Mouse (Mus musculus) Muller cell, postnatal 12 days (primary cell): ENCODE measurements at regions not wholly inside any gene's neighbourhood (a gene's known extent, or its start where the extent isn't known, plus 50 kb on each side); places are given as distances from the start of the nearest gene placed in this dataset.

Source experiments
- DNase-seq: peaks from one replicate; pipeline ENCODE4 v3.0.0-alpha.2; 2015; ENCODE audit errors: inconsistent ontology term

DNA sequence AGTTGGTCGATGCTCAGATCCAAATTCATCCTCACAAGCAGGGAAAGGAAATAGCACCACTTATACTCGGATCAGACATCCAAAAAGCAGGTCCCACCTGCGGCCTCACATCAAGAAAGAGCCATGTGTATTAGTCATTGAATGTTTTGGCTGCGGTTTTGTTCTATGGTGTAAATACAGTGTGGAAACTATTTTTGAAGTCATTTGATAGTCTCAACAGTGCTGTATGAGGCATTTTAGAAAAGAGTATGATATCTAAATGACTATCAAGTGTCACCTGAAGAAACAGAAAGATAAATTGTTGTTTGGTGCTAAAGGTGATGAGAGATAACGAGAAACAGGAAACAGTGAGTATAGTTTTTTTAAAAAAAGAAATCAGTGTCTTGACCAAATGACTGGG is 74.7 kb downstream of the Cep44 start:
- DNase-seq = no peak

DNA sequence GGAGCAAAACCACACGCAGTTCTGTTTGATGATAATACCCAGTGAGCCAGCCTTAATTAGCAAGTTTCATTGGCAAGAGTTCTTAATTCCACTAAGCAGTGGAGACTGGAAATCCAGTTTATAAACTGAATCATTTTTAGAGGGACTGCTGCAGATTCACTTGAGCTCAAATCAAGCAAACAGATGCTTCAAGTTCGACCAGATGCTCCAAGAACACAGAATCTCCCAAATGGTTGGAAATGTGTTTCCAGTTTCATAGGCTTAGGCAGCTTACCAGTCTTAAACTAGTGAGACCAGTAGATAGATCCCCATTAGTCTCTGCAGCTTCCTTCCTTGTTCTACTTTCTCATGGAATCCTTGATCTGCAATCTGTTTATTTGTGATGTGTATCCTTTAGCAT is 75.7 kb downstream of the Cep44 start:
- DNase-seq = no peak

DNA sequence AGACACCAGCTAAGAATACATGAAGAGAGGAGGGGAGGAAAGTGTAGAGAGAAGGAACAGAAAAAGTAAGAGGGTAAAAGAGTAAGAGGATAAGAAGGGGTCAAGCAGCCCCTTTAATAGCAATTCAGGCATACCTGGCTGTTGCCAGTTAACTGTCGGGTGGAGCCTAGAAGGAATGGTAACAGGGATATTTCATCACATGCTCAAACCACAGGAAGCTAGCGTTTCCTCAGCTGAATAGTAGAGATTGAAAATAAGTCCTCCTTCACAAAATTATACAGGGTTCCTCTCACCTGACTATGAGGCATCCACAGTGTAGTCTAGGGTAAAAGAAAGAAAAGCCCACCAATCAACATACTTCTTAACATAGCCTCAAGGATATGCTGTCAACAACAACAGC is 76.5 kb downstream of the Cep44 start:
- no peak for DNase-seq

DNA sequence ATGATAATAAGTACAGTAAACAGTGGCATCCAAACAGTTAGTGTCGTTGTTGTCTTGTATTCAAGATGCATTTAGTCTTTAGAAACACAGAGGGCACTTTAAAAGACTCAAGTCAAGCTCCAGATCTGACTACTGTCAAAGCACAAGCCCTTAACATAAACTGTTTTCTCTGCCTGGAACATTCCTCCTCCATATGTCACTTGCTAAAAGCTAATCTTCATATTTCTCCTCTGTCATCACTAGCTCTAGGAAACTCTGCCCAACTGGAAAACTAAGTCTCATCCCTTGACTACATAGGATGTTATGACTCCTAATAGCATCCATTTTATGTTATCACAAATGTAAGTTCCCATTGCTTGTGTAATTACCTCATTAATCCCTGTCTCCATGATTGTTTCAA is 85.8 kb downstream of the Cep44 start:
- no peak for DNase-seq

DNA sequence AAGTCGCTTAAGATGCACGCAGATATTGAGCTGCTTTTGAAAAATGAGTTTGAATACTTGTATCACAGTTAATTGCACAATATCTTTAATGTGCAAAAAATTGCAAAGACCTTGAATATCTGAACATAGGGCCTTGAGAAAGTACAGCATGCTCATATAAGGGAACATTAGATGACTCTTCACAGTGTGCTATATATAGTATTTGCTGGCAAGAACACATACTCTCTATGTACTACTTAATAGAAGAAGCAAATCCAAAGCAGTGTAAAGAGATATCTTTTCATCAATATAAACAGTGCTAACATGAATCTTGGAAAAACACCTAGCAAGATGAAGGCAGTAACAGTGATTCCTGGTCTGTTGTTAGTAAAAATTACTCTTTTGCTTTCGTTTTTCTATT is 99.9 kb downstream of the Cep44 start:
- DNase-seq = no peak

DNA sequence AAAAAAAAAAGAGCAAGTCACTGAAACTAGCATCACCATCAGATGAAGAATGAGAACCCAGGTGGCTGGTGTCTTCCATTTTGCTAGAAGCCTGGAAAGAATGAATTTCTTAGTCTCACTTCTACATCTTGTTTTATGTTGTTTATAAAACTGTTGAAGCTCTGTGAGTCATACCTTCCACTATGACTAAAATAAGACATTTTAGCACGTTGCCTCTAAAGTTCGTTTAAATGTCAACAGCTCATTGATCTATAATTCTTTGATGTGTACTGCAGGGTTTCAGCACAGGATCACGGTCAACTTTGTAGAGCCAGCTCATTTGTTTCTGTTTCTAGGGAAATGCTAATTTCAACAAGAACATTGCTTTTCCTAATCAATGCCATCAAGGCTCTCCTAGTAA is 107.2 kb downstream of the Cep44 start:
- DNase-seq = no peak

DNA sequence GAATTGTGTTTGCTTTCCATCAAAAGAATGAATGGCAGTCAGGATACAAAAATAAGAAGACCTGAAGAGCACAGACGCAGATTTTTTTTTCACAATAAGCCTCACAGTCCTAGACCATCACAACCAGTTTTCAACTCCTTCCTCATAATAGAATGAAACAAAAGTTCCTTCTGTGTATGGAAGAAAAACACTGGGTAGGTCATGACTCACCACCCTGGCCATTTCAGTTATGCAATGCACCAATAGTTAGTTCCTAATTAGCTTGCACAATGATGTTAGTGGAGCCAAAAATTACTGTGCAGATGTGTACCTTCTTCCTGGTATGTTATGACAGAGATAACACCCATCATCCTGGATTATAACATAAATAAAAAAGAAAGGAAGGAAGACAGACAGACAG is 111.4 kb downstream of the Cep44 start:
- DNase-seq = peak; percentile 79

DNA sequence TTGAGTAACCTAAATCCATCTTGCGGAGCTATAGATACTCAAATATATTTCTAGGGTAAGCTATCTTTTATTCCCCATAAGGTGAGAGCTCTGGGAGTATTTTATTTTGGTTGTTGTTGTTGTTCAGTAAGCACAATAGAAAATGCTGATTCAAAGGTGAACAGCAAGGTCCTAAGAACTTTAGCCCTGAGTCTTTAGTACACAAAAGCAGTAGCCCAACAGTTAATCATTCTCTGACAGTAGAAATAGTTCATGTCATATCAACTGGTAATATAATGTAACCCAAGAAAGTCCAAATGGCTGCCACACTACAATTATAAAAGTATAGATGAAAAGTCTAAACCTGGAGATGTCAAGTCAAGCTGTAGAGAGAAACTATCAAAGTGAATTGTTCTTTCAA is 116.0 kb downstream of the Cep44 start:
- no peak for DNase-seq

DNA sequence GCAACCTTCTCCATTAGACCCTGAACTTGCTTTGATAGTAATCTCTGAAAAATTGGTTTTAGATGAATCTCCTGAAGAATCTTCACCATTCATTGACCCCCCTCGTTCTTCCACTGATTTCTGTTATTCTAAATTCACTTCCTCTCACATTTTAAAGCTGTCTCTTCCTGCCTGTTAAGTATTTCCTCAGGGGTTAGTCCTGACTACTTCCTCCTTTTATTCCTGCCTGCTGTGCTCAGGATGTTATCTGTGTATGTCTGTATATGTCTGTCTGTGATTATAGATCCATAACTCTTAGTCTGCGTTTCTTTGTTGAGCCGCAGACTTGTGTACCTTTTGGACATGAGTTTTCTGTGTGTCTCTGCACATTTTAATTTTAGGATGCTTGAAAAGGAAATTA is 117.6 kb downstream of the Hpgd start:
- DNase-seq = no peak

DNA sequence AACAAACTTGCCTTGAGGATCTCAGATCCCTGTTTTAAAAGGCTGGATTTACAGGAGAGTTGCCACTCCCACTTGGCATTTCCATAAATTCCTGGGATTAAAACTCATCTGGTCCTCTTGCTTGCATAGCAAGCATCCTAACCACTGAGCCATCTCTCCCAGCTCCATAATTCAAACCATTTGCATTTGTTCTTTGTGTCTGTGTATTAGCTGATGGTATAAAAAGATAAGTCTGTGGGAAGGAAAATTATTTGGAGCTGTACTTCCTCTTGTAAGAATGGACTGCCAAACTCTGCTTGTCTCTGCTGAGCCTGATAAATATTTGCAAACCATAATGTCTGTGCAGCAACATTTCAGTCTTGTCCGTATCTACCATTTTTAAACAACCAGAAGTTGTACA is 116.0 kb downstream of the Hpgd start:
- DNase-seq = no peak

DNA sequence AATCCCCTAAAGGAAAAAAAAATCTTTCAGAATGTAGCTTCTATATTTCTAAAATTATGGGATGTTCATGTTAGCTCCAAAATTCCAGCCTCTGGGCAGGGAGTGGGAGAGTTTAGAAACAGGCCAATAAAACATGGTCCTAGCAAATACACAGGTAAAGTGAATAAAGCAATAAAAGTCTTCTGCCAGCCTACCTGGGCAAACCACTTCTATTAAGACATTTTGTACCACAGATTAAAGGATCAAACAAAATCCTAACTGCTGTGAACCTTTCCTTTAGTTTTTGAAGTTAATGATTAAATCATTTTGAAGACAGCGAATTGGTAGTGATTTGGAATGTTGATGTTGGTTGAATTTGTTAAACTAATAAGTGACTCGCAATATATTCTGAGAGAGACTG is 112.9 kb downstream of the Hpgd start:
- no peak for DNase-seq

DNA sequence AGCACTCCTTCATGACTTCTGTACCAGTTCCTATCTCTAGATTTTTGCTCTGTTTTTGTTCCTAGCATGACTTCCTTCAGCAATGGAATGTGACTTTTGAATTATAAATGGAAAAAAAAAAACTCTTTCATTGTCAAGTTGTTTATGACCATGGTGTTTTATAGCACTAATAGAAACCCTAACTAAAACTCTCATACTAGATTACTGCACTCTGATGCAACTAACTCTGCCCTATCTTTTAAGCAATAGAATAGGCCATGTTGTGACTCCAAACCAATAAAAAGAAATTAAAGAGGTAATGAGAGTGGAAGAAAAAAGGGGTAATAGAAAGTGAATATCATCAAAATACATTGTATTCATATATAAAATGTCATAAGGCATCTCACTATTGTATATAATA is 111.9 kb downstream of the Hpgd start:
- DNase-seq = no peak

DNA sequence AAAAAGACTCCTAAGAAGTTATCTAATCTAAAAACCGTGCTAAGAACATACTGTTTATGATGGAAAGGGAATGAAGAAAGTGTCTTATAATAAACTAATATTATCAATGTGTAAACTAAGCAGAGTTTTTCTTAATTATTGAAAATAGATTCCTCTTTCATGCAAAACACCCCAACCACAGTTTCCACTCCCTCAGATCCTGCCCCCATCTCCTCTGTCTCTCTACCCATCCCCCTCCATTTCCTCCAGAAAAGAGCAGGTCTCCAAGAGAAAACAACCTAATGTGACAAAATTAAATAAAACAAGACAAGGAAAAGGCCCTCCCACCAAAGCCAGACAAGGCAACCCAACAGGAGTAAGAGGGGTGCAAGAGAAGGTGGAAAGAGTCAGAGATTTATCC is 103.2 kb downstream of the Hpgd start:
- DNase-seq = no peak

DNA sequence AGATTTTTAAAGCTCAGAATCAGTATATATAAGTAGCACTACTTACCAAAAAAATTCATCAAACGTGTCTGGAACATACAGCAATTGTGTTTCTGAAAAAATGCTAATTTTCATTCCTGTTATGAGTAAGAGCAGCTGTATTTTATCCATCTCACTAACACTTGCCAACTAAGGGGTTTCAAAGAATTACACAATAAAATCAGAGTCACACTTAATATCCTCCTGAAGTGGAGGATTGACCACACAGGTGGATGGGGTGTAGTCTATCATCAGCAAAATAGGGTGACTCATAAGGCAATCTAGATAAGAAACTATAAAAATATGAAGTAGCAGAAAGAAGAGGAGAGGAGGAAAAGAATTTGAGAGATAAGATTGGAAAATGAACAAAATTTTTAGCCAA is 102.0 kb downstream of the Hpgd start:
- DNase-seq = no peak

DNA sequence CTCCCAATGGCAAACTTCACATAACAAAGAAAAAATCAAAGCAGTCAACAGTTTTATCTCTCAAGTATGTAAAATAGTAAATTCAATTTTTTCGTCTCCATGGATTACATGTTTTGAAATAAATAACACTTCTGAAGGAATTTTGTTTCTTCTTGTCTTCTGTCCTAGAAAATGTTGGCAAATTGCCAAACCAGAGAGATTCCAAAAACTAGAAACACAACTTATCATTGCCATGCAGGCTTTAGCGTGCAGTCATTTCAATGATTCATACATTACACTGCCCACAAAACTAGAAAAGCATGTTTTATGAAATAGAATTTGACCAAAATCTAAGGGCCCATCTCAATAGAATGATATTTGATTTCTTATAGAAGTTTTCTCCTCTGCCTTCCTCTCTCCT is 98.2 kb downstream of the Hpgd start:
- peak; percentile 57 for DNase-seq

DNA sequence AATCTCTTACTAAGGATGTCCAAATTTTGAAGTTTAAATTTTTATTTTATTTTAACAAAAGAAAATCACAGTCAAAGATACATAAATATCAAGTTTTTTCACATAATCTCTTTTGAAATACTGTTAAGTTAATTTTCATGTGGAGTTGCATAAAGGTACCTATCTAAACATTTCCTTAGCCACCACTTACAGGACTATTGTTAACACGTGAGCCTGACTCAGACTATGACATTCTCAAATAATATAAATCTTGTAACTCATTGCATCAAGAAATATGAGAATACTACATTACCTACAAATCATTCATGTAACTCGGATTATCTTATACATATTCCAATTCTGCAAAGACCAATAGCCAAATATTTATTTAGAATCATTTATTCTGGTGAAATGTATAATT is 97.8 kb downstream of the Hpgd start:
- no peak for DNase-seq
